Mouse (Mus musculus) kidney, postnatal 0 days (tissue): ENCODE measurements around the gene Gm28576. TPM values are rescaled to one million over a fixed set of nuclear protein-coding genes. Genes with fewer than 3 reads are reported as not detected.
"Not testable (repeated sequence)": the region's sequence is repeated elsewhere in the genome, so short reads cannot be mapped to it uniquely, and the experiment has no call there.

Experiments
- ATAC-seq: fragments of 200-750 bp; cut with Nextera tagmentation; replicated peaks from 2 replicates; pipeline ENCODE4 v1.8.0; 2017; ENCODE audit warnings: low read depth, moderate number of reproducible peaks, moderate TSS enrichment, moderate library complexity; ENCODE audit not compliant: low FRiP score
- DNase-seq: peaks from one replicate; pipeline ENCODE4 v3.0.0-alpha.2; 2016; ENCODE audit warnings: low spot score
- H3K27ac ChIP-seq: fragments of 300-500 bp; sonication (generic); 2 replicates; pipeline ENCODE4 v1.5.1; 2014; ENCODE audit warnings: mild to moderate bottlenecking
- H3K27me3 ChIP-seq: fragments of 300-500 bp; sonication (generic); 2 replicates; pipeline ENCODE4 v1.6.1; 2014; ENCODE audit warnings: low read length, mixed read lengths; ENCODE audit not compliant: insufficient read depth
- H3K36me3 ChIP-seq: fragments of 300-500 bp; sonication (generic); 2 replicates; pipeline ENCODE4 v1.6.1; 2014; ENCODE audit warnings: low read length, mixed read lengths; ENCODE audit not compliant: insufficient read depth
- H3K4me1 ChIP-seq: fragments of 300-500 bp; sonication (generic); replicated peaks from 2 replicates; pipeline ENCODE4 v1.6.1; 2014; ENCODE audit warnings: antibody characterized with exemption, low read length, mixed read lengths; ENCODE audit not compliant: insufficient read depth
- H3K4me2 ChIP-seq: fragments of 300-500 bp; sonication (generic); 2 replicates; pipeline ENCODE4 v1.6.1; 2014; ENCODE audit warnings: mild to moderate bottlenecking, low read length, moderate library complexity, mixed read lengths
- H3K4me3 ChIP-seq: fragments of 300-500 bp; sonication (generic); replicated peaks from 2 replicates; pipeline ENCODE4 v1.5.1; 2014; ENCODE audit warnings: low read depth, low read length
- H3K9ac ChIP-seq: fragments of 300-500 bp; sonication (generic); 2 replicates; pipeline ENCODE4 v1.6.1; 2014; ENCODE audit warnings: low read depth, low read length
- H3K9me3 ChIP-seq: fragments of 300-500 bp; sonication (generic); replicated peaks from 2 replicates; pipeline ENCODE4 v1.6.1; 2016; ENCODE audit warnings: low read length, inconsistent platforms, mixed read lengths
- WGBS: fragments of 180-500 bp; shearing (Covaris S2); extraction: QIAGEN DNeasy Blood & Tissue Kit; methylation state at CpG from one replicate; pipeline ENCODE4 v1.1.7; 2014; 5-methylcytosine and 5-hydroxymethylcytosine counted together
- polyA plus RNA-seq: library from polyadenylated mRNA; unstranded; fragments of >200 nt; fragmentation: Nextera tagmentation; extraction: Ambion mirVana; gene quantifications from 2 replicates; pipeline ENCODE4 v1.2.1, GENCODE M21; 2015

Gm28576 gene
- polyA plus RNA-seq, result not detected in 2 replicates

DNA sequence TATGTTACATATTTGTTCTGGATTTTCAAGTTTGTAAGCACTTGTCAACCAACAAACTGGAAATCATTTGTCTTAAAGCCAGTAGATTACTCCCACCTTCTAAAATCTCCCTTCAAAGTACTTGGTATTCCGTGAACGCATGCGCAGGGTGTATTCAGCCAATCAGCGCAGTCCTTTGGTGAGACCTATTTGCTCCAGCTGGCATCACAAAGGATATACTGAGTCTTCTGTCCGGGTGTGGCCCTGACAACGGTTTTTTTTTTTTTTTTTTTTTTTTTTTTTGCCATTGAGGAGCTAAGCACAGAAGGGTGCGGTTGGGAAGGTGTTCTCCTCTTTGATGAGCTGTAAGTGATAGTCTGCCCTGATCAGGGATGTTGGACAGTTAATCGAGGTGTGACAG lies at the start of gene Gm28576:
Gene Gm28576 (plus strand): TSS at position 301 of the 400 bp plus-strand sequence.
- not testable (repeated sequence) for H3K36me3 ChIP-seq, DNase-seq, H3K4me1 ChIP-seq, H3K27ac ChIP-seq, ATAC-seq, H3K4me2 ChIP-seq, H3K4me3 ChIP-seq, H3K9me3 ChIP-seq, H3K9ac ChIP-seq, H3K27me3 ChIP-seq
- no CpG with 5 or more reads among the region's 8 CpGs for WGBS

Other genes starting within 250 kb of the Gm28576 start
- not detected in 2 replicates for gene Gm20826, start 84.5 kb upstream of the Gm28576 start, polyA plus RNA-seq